Mouse (Mus musculus) R1 (cell line): ENCODE data around the gene Rbl2.

Source experiments
- DNase-seq: peaks from one replicate; pipeline ENCODE4 v3.0.0-alpha.2; 2018; ENCODE audit warnings: low read depth, low spot score

Gene Rbl2

DNA sequence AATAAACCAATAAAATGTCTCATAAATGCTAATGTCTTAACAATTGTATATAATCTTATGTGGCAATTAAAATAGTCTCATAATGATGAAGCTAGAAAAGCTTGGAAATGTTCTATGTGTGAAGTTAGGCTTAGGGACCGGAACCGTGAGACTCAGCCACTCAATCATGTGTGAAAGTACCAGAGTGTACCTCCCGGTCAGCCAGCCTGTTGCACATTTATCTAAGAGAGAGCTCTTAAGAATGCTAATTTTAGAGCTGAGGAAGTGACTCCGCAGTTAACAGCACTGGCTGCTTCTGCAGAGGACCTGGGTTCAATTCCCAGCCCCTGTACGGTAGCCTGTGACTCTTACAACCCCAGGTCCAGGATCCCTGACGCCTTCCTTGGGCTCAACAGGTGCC is 28.2 kb downstream of the Rbl2 start:
- no peak for DNase-seq

- no peak for DNase-seq
Measured at GRCm38 (mm10) chr8:91106271-91106670, 36.4 kb downstream of the Rbl2 start.

GRCm38 (mm10) chr8:91111868-91112477 is 42.1 kb downstream of the Rbl2 start:
- DNase-seq, result no peak

DNA sequence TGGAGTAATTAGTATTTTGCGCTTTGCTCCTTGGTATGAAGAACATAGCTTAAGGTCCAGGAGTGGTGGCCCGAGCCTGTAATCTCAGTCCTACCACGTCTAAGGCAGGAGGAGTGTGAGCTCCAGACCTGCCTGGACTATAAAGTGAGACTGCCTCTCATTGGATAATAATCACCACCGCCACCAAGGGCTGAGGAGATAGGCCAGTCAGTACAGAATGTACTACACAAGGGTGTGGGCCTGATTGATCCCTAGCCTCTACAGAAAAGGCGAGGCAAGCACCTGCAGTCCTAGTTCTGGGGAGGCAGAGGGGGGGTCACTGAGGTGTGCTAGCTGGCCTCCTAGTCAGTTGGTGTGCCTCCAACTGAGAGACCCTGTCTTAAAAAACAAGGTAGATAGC is 44.6 kb downstream of the Rbl2 start:
- no peak for DNase-seq

DNA sequence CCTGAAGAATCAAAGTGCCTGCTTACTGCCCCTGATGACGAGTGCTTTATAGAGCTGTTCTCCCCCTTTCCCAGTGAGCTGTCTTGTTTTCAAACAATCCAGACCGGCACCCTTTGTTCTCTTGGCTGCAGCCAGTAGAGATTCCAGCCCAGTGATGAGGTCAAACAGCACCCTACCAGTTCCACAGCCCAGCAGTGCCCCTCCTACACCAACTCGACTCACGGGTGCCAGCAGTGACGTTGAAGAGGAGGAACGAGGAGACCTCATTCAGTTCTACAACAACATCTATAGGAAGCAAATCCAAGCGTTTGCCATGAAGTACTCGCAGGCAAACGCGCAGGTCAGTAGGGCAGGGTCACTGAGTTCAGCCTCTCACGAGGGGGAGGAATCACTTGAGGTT is 45.1 kb downstream of the Rbl2 start:
- no peak for DNase-seq

- DNase-seq, result peak; percentile 50
Measured at GRCm38 (mm10) chr8:91117537-91117936, 47.7 kb downstream of the Rbl2 start.

DNA sequence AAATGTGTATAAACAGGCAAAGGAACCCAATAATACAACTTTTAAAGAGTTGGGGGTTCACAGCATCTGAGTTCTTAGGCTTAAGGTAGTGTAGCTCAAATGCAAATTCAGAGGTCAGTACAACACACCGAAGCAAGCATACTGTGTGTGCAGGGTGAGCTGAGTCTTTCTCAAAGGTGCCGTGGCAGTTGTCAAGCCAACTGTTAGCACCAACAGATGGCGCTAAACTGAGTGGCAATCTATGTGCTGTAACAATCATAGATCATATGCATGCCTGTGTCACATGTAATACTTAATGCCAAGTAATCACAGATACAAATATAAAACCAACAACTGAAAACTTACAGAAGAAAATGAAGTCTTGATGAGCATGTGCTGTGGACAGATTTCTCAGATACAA is 48.3 kb downstream of the Rbl2 start:
- peak; percentile 61 for DNase-seq

DNA sequence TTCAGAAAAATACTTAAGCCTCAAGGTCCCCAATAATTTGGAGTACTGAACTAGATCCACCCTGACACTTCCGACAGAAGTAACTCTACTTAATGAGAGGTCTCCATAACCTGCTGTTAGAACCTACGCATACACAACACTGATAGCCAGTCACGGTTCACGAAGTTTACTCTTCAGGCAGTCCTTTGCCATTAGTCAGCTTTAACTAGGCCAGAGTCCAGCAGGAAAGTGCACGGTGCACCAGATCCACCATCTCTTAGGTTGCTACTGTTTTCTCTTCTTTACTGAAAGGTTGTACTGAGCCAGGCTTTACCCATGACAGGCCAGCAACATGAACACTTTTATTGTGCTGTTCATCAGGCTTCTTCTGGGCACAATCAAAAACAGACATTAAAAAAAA is 54.5 kb downstream of the Rbl2 start:
- DNase-seq, result no peak

- DNase-seq, result no peak
Measured at GRCm38 (mm10) chr8:91126786-91127185, 56.9 kb downstream of the Rbl2 start.

GRCm38 (mm10) chr8:91132731-91133130 is 62.9 kb downstream of the Rbl2 start:
- no peak for DNase-seq

DNA sequence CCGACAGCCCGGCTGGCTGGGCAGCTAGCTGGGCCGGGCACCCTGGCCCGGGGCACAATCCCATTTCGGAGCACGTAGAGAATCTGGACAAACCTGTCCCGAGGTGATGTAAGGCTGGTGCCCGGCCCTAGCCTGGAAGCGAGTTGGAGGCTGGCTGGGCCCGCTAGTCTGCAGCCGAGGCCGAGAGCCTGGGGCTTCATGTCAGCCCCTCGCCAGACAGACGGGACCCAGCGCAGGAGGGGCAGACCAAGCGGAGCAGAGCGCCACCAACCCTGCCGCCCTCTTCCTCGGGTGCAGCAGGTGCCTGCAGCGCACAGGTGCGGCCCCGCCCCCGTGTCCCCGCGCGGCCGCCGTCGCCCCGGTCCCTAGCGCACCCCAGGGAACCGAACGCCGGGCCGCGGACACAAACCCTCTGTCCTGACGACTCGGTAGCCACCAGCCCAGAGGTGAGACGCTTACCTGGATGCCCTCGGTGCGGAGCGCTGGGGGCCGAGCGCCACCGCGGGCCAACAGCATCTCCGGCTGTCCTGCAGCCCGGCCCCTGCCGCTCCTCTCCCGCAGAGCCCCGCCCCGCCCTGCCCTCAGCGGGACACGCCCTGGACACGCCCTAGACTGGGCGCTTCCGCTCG is 63.7 kb downstream of the Rbl2 start:
- peak; percentile 74 for DNase-seq

DNA sequence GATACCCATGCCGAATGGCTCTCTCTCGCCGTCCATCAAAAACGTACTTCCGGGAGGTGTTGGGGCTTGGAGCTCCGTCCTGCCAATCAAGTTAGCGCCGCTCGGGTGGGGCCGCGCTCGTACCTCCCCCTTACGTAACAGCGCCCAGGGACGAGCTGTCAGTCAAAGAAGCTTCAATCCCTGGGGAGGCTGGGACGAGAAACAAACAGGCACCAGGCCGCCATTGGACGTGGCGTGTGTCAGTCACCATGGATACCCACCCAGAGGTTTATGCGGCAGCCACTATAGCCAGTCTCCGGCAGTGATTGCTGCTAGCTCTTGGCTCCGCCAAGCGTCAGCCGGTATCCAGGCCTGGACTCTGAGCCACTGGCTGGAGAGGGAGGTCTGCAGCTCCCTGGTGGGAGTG is 64.2 kb downstream of the Rbl2 start:
- DNase-seq, result peak; percentile 100

- DNase-seq, result no peak
Measured at GRCm38 (mm10) chr8:91134659-91135058, 64.8 kb downstream of the Rbl2 start.

GRCm38 (mm10) chr8:91135308-91136181 is 65.7 kb downstream of the Rbl2 start:
- peak; percentile 43 for DNase-seq

GRCm38 (mm10) chr8:91140828-91141227 is 71.0 kb downstream of the Rbl2 start:
- no peak for DNase-seq

DNA sequence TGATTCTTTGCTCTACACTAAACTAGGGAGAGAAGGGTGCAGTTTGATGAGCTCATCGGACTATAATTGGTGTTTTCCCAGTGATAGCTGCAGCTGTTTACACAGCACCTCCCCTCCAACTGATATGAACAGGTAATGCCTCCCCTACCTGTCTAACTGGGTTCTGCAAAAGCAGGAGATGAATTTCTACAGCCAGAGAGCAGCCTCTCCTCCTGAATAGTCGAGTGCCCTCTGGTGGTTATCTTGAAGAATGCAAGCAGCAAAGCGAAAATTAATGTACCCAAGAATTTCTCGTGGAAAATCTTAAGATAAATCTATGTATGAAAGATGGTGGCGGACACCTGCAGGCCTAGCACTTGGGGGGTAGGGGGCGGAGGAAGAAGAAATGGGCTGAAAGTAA is 77.9 kb downstream of the Rbl2 start:
- peak; percentile 72 for DNase-seq

DNA sequence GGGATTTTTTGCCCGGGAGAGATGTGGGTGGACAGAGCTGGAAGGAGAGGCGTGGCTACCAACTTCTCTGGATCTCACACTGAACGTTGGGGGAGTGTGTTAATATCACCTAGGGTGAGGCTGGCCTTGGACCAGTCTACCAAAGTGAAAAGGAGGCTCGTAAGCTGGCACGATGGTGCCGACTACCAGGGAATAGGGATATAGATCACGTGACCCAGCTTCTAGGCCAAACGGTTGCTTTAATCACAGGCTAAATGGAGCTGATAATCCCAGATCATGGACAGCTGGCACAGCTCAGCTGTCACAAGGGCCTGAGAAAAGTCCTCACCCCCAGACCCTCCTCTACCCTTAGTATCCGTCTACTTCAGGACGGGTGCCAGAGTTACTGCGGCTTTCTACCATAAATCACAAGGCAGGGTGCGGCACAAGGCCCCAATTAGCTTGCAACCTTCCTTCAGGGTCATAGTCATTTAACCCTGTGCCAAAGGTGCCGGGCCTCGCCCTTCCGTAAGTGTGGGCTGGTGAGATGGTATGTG is 78.9 kb downstream of the Rbl2 start:
- DNase-seq, result peak; percentile 25

- DNase-seq, result no peak
Measured at GRCm38 (mm10) chr8:91149298-91149697, 79.4 kb downstream of the Rbl2 start.

DNA sequence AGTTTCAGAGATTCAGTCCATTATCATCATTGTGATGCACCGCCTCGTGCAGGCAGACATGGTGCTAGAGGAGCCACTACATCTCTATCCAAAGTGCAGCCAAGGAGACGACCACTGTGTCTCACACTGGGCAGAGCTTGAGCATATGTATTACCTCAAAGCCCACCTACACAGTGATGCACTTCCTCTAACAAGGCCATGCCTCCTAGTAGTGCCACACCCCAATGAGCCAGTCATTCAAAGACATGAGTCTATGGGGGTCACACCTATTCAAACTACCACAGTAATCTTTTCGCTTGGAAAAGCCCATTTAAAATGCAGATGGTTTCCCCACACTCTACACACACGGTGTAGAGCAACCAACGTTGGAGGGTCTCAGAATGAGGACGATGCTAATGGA is 81.7 kb downstream of the Rbl2 start:
- peak; percentile 54 for DNase-seq

GRCm38 (mm10) chr8:91153831-91154230 is 84.0 kb downstream of the Rbl2 start:
- DNase-seq, result peak; percentile 69

GRCm38 (mm10) chr8:91154564-91154963 is 84.7 kb downstream of the Rbl2 start:
- peak; percentile 96 for DNase-seq

DNA sequence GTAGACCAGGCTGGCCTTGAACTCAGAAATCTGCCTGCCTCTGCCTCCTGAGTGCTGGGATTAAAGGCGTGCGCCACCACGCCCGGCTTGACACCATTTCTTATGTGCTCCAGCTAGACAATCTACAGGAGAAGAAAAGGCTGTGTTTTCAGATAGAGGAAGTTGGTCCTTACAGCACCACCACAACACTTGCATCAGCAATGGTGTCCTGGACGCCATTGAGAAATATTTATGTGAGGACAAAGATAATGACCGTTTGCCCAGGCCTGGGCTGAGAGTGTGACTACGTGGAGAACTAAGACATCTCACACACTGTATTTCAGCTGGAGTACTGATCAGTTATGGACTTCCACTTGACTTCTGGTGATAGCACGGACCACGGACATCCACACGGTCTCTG is 88.8 kb downstream of the Rbl2 start:
- DNase-seq, result no peak
